Mouse (Mus musculus): ENCODE measurements around the gene Vps13d. TPM values are rescaled to one million over a fixed set of nuclear protein-coding genes. Genes with fewer than 3 reads are reported as not detected.

Gene Vps13d
- polyA plus RNA-seq, 1 experiment from 2014 or later, result 15.2 TPM

GRCm38 (mm10) chr4:145147006-145147961 is 47.5 kb downstream of the Vps13d start:
- Histone ChIP-seq H3K4me3 (ENCODE audit: low read depth, low read length) (no peak overlapping the region), H3K9me3 (ENCODE audit: control insufficient read depth, low read length) (no peaks in the 10 kb centered on the region), H3K27me3 (ENCODE audit: control insufficient read depth, insufficient read depth, low read length) (no peaks in the 10 kb centered on the region), H3K36me3 (ENCODE audit: control insufficient read depth, insufficient read depth, low read length) (0 out of 2 replicates have a peak, but pooled peaks cover 2% of the 10 kb centered on the region), H3K4me2 (replicated peaks; ENCODE audit: low read depth, low read length) (no peak overlapping the region), H3K9ac (ENCODE audit: low read depth, low read length) (no peak overlapping the region), H3K27ac (ENCODE audit: low read depth, low read length) (no peak overlapping the region), H3K4me1 (replicated peaks; ENCODE audit: control insufficient read depth, insufficient read depth, low read length) (no peaks in the 10 kb centered on the region)
- ATAC-seq (ENCODE audit: low FRiP score) (no peak), DNase-seq (ENCODE audit: low spot score) (no peak)
- 80% methylated on average over 5 of the region's 5 CpGs for WGBS

GRCm38 (mm10) chr4:145143533-145143932 is 51.3 kb downstream of the Vps13d start:
- Histone ChIP-seq H3K36me3 (ENCODE audit: control insufficient read depth, insufficient read depth, low read length) (peaks cover 7% of the 10 kb centered on the region; the same call in 1 of the 2 replicates), H3K4me3 (ENCODE audit: low read depth, low read length) (no peak overlapping the region), H3K4me1 (replicated peaks; ENCODE audit: control insufficient read depth, insufficient read depth, low read length) (no peaks in the 10 kb centered on the region), H3K9me3 (ENCODE audit: control insufficient read depth, low read length) (no peaks in the 10 kb centered on the region), H3K9ac (ENCODE audit: low read depth, low read length) (no peak overlapping the region), H3K4me2 (replicated peaks; ENCODE audit: low read depth, low read length) (no peak overlapping the region), H3K27me3 (ENCODE audit: control insufficient read depth, insufficient read depth, low read length) (no peaks in the 10 kb centered on the region), H3K27ac (ENCODE audit: low read depth, low read length) (no peak overlapping the region)
- ATAC-seq (ENCODE audit: low FRiP score), result no peak
- DNase-seq (ENCODE audit: low spot score), result no peak
- 95% methylated on average over 5 of the region's 5 CpGs for WGBS

- peaks cover 6% of the 10 kb centered on the region; the same call in 1 of the 2 replicates for H3K36me3 ChIP-seq (ENCODE audit: control insufficient read depth, insufficient read depth, low read length)
- no peak for ATAC-seq (ENCODE audit: low FRiP score)
- no peak overlapping the region for H3K4me3 ChIP-seq (ENCODE audit: low read depth, low read length)
Observed at GRCm38 (mm10) chr4:145136705-145137104, 58.1 kb downstream of the Vps13d start.

GRCm38 (mm10) chr4:145135473-145135872 is 59.3 kb downstream of the Vps13d start:
- peaks cover 2% of the 10 kb centered on the region; the same call in 1 of the 2 replicates for H3K36me3 ChIP-seq (ENCODE audit: control insufficient read depth, insufficient read depth, low read length)
- WGBS, result 89% methylated on average over 4 of the region's 4 CpGs
- no peak for ATAC-seq (ENCODE audit: low FRiP score)
- H3K4me3 ChIP-seq (ENCODE audit: low read depth, low read length), result no peak overlapping the region
- no peaks in the 10 kb centered on the region for H3K9me3 ChIP-seq (ENCODE audit: control insufficient read depth, low read length)
- H3K27ac ChIP-seq (ENCODE audit: low read depth, low read length), result no peak overlapping the region
- H3K9ac ChIP-seq (ENCODE audit: low read depth, low read length), result no peak overlapping the region
- no peaks in the 10 kb centered on the region for H3K4me1 ChIP-seq (replicated peaks; ENCODE audit: control insufficient read depth, insufficient read depth, low read length)
- H3K27me3 ChIP-seq (ENCODE audit: control insufficient read depth, insufficient read depth, low read length), result no peaks in the 10 kb centered on the region
- H3K4me2 ChIP-seq (replicated peaks; ENCODE audit: low read depth, low read length), result no peak overlapping the region
- no peak for DNase-seq (ENCODE audit: low spot score)

More at GRCm38 (mm10) chr4:145136705-145137104, 58.1 kb downstream of the Vps13d start:
- Histone ChIP-seq H3K9me3 (ENCODE audit: control insufficient read depth, low read length) (no peaks in the 10 kb centered on the region), H3K27ac (ENCODE audit: low read depth, low read length) (no peak overlapping the region), H3K4me2 (replicated peaks; ENCODE audit: low read depth, low read length) (no peak overlapping the region), H3K9ac (ENCODE audit: low read depth, low read length) (no peak overlapping the region), H3K27me3 (ENCODE audit: control insufficient read depth, insufficient read depth, low read length) (no peaks in the 10 kb centered on the region), H3K4me1 (replicated peaks; ENCODE audit: control insufficient read depth, insufficient read depth, low read length) (no peaks in the 10 kb centered on the region)
- WGBS, result 91% methylated on average over 1 of the region's 1 CpGs
- DNase-seq (ENCODE audit: low spot score), result no peak

- H3K36me3 ChIP-seq (ENCODE audit: control insufficient read depth, insufficient read depth, low read length), result no peaks in the 10 kb centered on the region
Observed at GRCm38 (mm10) chr4:145130772-145131171, 64.0 kb downstream of the Vps13d start.

GRCm38 (mm10) chr4:145129956-145130548 is 64.8 kb downstream of the Vps13d start:
- no peak overlapping the region for H3K4me2 ChIP-seq (replicated peaks; ENCODE audit: low read depth, low read length)
- no peaks in the 10 kb centered on the region for H3K36me3 ChIP-seq (ENCODE audit: control insufficient read depth, insufficient read depth, low read length)
- H3K4me1 ChIP-seq (replicated peaks; ENCODE audit: control insufficient read depth, insufficient read depth, low read length), result no peaks in the 10 kb centered on the region
- no peak for DNase-seq (ENCODE audit: low spot score)
- ATAC-seq (ENCODE audit: low FRiP score), result no peak
- no peak overlapping the region for H3K9ac ChIP-seq (ENCODE audit: low read depth, low read length)
- no peaks in the 10 kb centered on the region for H3K27me3 ChIP-seq (ENCODE audit: control insufficient read depth, insufficient read depth, low read length)
- no peak overlapping the region for H3K4me3 ChIP-seq (ENCODE audit: low read depth, low read length)
- H3K27ac ChIP-seq (ENCODE audit: low read depth, low read length), result no peak overlapping the region
- H3K9me3 ChIP-seq (ENCODE audit: control insufficient read depth, low read length), result no peaks in the 10 kb centered on the region

More at GRCm38 (mm10) chr4:145130772-145131171, 64.0 kb downstream of the Vps13d start:
- Histone ChIP-seq H3K9me3 (ENCODE audit: control insufficient read depth, low read length) (no peaks in the 10 kb centered on the region), H3K9ac (ENCODE audit: low read depth, low read length) (no peak overlapping the region), H3K4me3 (ENCODE audit: low read depth, low read length) (no peak overlapping the region), H3K4me1 (replicated peaks; ENCODE audit: control insufficient read depth, insufficient read depth, low read length) (no peaks in the 10 kb centered on the region), H3K27me3 (ENCODE audit: control insufficient read depth, insufficient read depth, low read length) (no peaks in the 10 kb centered on the region), H3K4me2 (replicated peaks; ENCODE audit: low read depth, low read length) (no peak overlapping the region), H3K27ac (ENCODE audit: low read depth, low read length) (no peak overlapping the region)
- no peak for DNase-seq (ENCODE audit: low spot score)
- no peak for ATAC-seq (ENCODE audit: low FRiP score)
- 100% methylated on average over 1 of the region's 1 CpGs for WGBS

GRCm38 (mm10) chr4:145125463-145126220 is 69.2 kb downstream of the Vps13d start:
- 90% methylated on average over 4 of the region's 4 CpGs for WGBS
- H3K27me3 ChIP-seq (ENCODE audit: control insufficient read depth, insufficient read depth, low read length), result no peaks in the 10 kb centered on the region
- H3K4me2 ChIP-seq (replicated peaks; ENCODE audit: low read depth, low read length), result no peak overlapping the region
- no peak overlapping the region for H3K27ac ChIP-seq (ENCODE audit: low read depth, low read length)
- ATAC-seq (ENCODE audit: low FRiP score) (no peak), DNase-seq (ENCODE audit: low spot score) (no peak)
- no peaks in the 10 kb centered on the region for H3K9me3 ChIP-seq (ENCODE audit: control insufficient read depth, low read length)
- H3K9ac ChIP-seq (ENCODE audit: low read depth, low read length), result no peak overlapping the region
- H3K4me1 ChIP-seq (replicated peaks; ENCODE audit: control insufficient read depth, insufficient read depth, low read length), result no peaks in the 10 kb centered on the region
- no peak overlapping the region for H3K4me3 ChIP-seq (ENCODE audit: low read depth, low read length)
- H3K36me3 ChIP-seq (ENCODE audit: control insufficient read depth, insufficient read depth, low read length), result 0 out of 2 replicates have a peak, but pooled peaks cover 6% of the 10 kb centered on the region

- H3K4me3 ChIP-seq (ENCODE audit: low read depth, low read length), result no peak overlapping the region
- no peaks in the 10 kb centered on the region for H3K9me3 ChIP-seq (ENCODE audit: control insufficient read depth, low read length)
- no peak overlapping the region for H3K27ac ChIP-seq (ENCODE audit: low read depth, low read length)
- ATAC-seq (ENCODE audit: low FRiP score), result no peak
- no peaks in the 10 kb centered on the region for H3K4me1 ChIP-seq (replicated peaks; ENCODE audit: control insufficient read depth, insufficient read depth, low read length)
- 0 out of 2 replicates have a peak, but pooled peaks cover 6% of the 10 kb centered on the region for H3K36me3 ChIP-seq (ENCODE audit: control insufficient read depth, insufficient read depth, low read length)
- no peak overlapping the region for H3K4me2 ChIP-seq (replicated peaks; ENCODE audit: low read depth, low read length)
- H3K27me3 ChIP-seq (ENCODE audit: control insufficient read depth, insufficient read depth, low read length), result no peaks in the 10 kb centered on the region
- DNase-seq (ENCODE audit: low spot score), result no peak
- no peak overlapping the region for H3K9ac ChIP-seq (ENCODE audit: low read depth, low read length)
- 90% methylated on average over 4 of the region's 4 CpGs for WGBS
Observed at GRCm38 (mm10) chr4:145124419-145124818, 70.4 kb downstream of the Vps13d start.
